Mouse (Mus musculus): ENCODE results near the gene Tmem246. TPM values are rescaled to one million over a fixed set of nuclear protein-coding genes. Genes with fewer than 3 reads are reported as not detected.

Tmem246 gene
- polyA plus RNA-seq, 1 experiment from 2014 or later = 17.6 TPM

Other genes with a start within 250 kb of the Tmem246 start
- gene Acnat2, start 189.7 kb downstream of the Tmem246 start, polyA plus RNA-seq (2014; fragmentation: Nextera tagmentation; extraction: Ambion mirVana) = not detected in 2 replicates
- not detected in 2 replicates for gene Acnat1, start 124.0 kb downstream of the Tmem246 start, polyA plus RNA-seq (2014; fragmentation: Nextera tagmentation; extraction: Ambion mirVana)
- gene Baat, start 91.3 kb downstream of the Tmem246 start, polyA plus RNA-seq (2014; fragmentation: Nextera tagmentation; extraction: Ambion mirVana) = not detected in 2 replicates
- gene Mrpl50, start 76.8 kb downstream of the Tmem246 start, polyA plus RNA-seq (2014; fragmentation: Nextera tagmentation; extraction: Ambion mirVana) = 107 and 119 TPM in 2 replicates
- 14.4 and 14.9 TPM in 2 replicates for gene Zfp189, start 76.7 kb downstream of the Tmem246 start, polyA plus RNA-seq (2014; fragmentation: Nextera tagmentation; extraction: Ambion mirVana)
- gene Aldob, start 48.3 kb downstream of the Tmem246 start, polyA plus RNA-seq (2014; fragmentation: Nextera tagmentation; extraction: Ambion mirVana) = not detected in 2 replicates
- gene Rnf20, start 34.1 kb upstream of the Tmem246 start, polyA plus RNA-seq (2014; fragmentation: Nextera tagmentation; extraction: Ambion mirVana) = 70.7 and 77.3 TPM in 2 replicates
- not detected in 2 replicates for gene Ppp3r2, start 84.1 kb upstream of the Tmem246 start, polyA plus RNA-seq (2014; fragmentation: Nextera tagmentation; extraction: Ambion mirVana)
- gene Grin3a, start 247.9 kb upstream of the Tmem246 start, polyA plus RNA-seq (2014; fragmentation: Nextera tagmentation; extraction: Ambion mirVana) = 1.1 and 1.6 TPM in 2 replicates